Mouse (Mus musculus): ENCODE measurements at regions not wholly inside any gene's neighbourhood (a gene's known extent, or its start where the extent isn't known, plus 50 kb on each side); places are given as distances from the start of the nearest gene placed in this dataset.
"Not testable (repeated sequence)": the region's sequence is repeated elsewhere in the genome, so short reads cannot be mapped to it uniquely, and the experiment has no call there.

DNA sequence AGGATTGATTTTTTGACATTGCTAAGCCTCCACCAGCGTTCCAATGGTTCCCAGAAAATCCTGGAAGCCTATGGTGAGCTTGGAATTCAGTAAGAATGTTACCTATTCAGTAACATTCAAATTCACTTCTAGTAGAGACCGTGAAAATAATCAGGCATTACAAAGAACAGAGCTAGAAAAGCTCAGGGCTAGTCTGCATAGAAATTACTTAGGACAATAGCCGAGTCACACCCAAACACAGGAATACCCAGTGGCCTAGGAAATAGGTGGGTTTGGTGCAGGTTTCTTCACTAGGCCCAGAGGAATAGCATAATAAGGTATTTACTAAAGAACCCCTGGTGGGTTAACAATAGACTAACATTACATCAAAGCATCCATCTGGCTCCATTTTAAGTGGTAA, 177.6 kb upstream of the Meis2 start:
- not testable (repeated sequence) for H3K9ac ChIP-seq (replicated peaks; ENCODE audit: low read depth, low read length); ATAC-seq (ENCODE audit: insufficient number of reproducible peaks, insufficient read depth, low FRiP score, low read depth); H3K27me3 ChIP-seq (ENCODE audit: control insufficient read depth, insufficient read depth, low read length); H3K4me2 ChIP-seq (replicated peaks; ENCODE audit: low read depth, low read length); H3K9me3 ChIP-seq (ENCODE audit: control insufficient read depth, low read depth, low read length); H3K27ac ChIP-seq (ENCODE audit: low read length); H3K4me3 ChIP-seq (ENCODE audit: low read depth, low read length); H3K4me1 ChIP-seq (ENCODE audit: control insufficient read depth, insufficient read depth, low read length); H3K36me3 ChIP-seq (ENCODE audit: control insufficient read depth, insufficient read depth, low read length)
- WGBS, result 69% methylated on average over 3 of the region's 3 CpGs

DNA sequence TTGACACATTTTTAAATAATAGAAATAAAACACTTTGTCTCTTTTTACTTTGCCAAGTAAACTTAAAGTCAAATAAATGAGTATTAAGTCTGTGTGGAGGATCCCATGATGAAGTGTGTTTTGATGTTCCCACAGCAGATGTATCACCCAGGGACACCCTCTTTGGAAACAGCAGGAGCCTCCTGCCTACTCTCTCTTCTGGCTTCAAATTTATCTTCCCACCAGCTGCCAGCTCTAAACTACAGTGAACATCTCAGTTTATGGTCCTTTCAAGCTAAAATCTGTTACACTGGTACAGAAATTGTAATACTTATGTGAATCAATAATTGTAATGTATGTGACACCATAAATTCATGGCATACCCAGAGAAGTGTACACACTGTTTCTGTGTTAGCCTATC, 171.1 kb upstream of the Meis2 start:
- Histone ChIP-seq H3K4me2 (replicated peaks; ENCODE audit: low read depth, low read length) (no peak overlapping the region), H3K27ac (ENCODE audit: low read length) (no peak overlapping the region), H3K27me3 (ENCODE audit: control insufficient read depth, insufficient read depth, low read length) (no peaks in the 10 kb centered on the region), H3K4me1 (ENCODE audit: control insufficient read depth, insufficient read depth, low read length) (no peaks in the 10 kb centered on the region), H3K36me3 (ENCODE audit: control insufficient read depth, insufficient read depth, low read length) (no peaks in the 10 kb centered on the region), H3K9me3 (ENCODE audit: control insufficient read depth, low read depth, low read length) (no peaks in the 10 kb centered on the region), H3K4me3 (ENCODE audit: low read depth, low read length) (no peak overlapping the region), H3K9ac (replicated peaks; ENCODE audit: low read depth, low read length) (no peak overlapping the region)
- no peak for ATAC-seq (ENCODE audit: insufficient number of reproducible peaks, insufficient read depth, low FRiP score, low read depth)

- H3K4me3 ChIP-seq (ENCODE audit: low read depth, low read length), result no peak overlapping the region
- H3K36me3 ChIP-seq (ENCODE audit: control insufficient read depth, insufficient read depth, low read length), result no peaks in the 10 kb centered on the region
- H3K9me3 ChIP-seq (ENCODE audit: control insufficient read depth, low read depth, low read length), result no peaks in the 10 kb centered on the region
- no peak overlapping the region for H3K4me2 ChIP-seq (replicated peaks; ENCODE audit: low read depth, low read length)
- 65% methylated on average over 1 of the region's 1 CpGs for WGBS
- no peak for ATAC-seq (ENCODE audit: insufficient number of reproducible peaks, insufficient read depth, low FRiP score, low read depth)
- H3K9ac ChIP-seq (replicated peaks; ENCODE audit: low read depth, low read length), result no peak overlapping the region
- H3K4me1 ChIP-seq (ENCODE audit: control insufficient read depth, insufficient read depth, low read length), result no peaks in the 10 kb centered on the region
- H3K27ac ChIP-seq (ENCODE audit: low read length), result no peak overlapping the region
- no peaks in the 10 kb centered on the region for H3K27me3 ChIP-seq (ENCODE audit: control insufficient read depth, insufficient read depth, low read length)
Measured at GRCm38 (mm10) chr2:116232793-116233192, 167.2 kb upstream of the Meis2 start.

- ATAC-seq (ENCODE audit: insufficient number of reproducible peaks, insufficient read depth, low FRiP score, low read depth), result no peak
- H3K4me2 ChIP-seq (replicated peaks; ENCODE audit: low read depth, low read length), result no peak overlapping the region
- H3K9me3 ChIP-seq (ENCODE audit: control insufficient read depth, low read depth, low read length), result no peaks in the 10 kb centered on the region
- H3K27ac ChIP-seq (ENCODE audit: low read length), result no peak overlapping the region
- H3K27me3 ChIP-seq (ENCODE audit: control insufficient read depth, insufficient read depth, low read length), result no peaks in the 10 kb centered on the region
- 74% methylated on average over 7 of the region's 7 CpGs for WGBS
- no peak overlapping the region for H3K4me3 ChIP-seq (ENCODE audit: low read depth, low read length)
- H3K9ac ChIP-seq (replicated peaks; ENCODE audit: low read depth, low read length), result no peak overlapping the region
- H3K36me3 ChIP-seq (ENCODE audit: control insufficient read depth, insufficient read depth, low read length), result no peaks in the 10 kb centered on the region
- no peaks in the 10 kb centered on the region for H3K4me1 ChIP-seq (ENCODE audit: control insufficient read depth, insufficient read depth, low read length)
Measured at GRCm38 (mm10) chr2:116216418-116216817, 150.8 kb upstream of the Meis2 start.

GRCm38 (mm10) chr2:116201248-116202223, 135.9 kb upstream of the Meis2 start:
- WGBS, result 51% methylated on average over 14 of the region's 14 CpGs
- Histone ChIP-seq H3K4me1 (ENCODE audit: control insufficient read depth, insufficient read depth, low read length) (0 out of 2 replicates have a peak, but pooled peaks cover 6% of the 10 kb centered on the region), H3K9ac (replicated peaks; ENCODE audit: low read depth, low read length) (no peak overlapping the region), H3K27me3 (ENCODE audit: control insufficient read depth, insufficient read depth, low read length) (no peaks in the 10 kb centered on the region), H3K4me2 (replicated peaks; ENCODE audit: low read depth, low read length) (no peak overlapping the region), H3K36me3 (ENCODE audit: control insufficient read depth, insufficient read depth, low read length) (no peaks in the 10 kb centered on the region), H3K9me3 (ENCODE audit: control insufficient read depth, low read depth, low read length) (no peaks in the 10 kb centered on the region), H3K27ac (ENCODE audit: low read length) (no peak overlapping the region), H3K4me3 (ENCODE audit: low read depth, low read length) (no peak overlapping the region)
- ATAC-seq (ENCODE audit: insufficient number of reproducible peaks, insufficient read depth, low FRiP score, low read depth), result no peak

DNA sequence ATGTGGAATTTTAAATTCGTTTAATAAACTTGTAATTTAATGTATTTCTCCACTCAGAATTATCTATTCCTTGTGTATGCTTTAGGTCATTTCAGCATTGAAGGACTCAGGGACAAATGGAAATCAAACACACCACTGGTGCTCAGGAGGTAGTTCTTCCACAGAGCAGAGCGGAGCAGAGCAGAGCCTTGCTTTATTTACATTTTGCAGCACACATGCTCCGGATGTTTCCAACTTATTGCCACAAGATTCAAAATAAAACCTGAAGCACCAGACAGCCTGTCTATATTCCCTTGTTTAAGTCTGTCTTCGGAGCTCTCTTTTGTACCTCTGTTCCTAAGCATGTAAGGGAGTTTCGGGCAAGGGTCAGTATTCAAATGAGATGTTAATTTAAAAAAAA, 135.2 kb upstream of the Meis2 start:
- Histone ChIP-seq H3K4me1 (ENCODE audit: control insufficient read depth, insufficient read depth, low read length) (0 out of 2 replicates have a peak, but pooled peaks cover 6% of the 10 kb centered on the region), H3K9me3 (ENCODE audit: control insufficient read depth, low read depth, low read length) (no peaks in the 10 kb centered on the region), H3K9ac (replicated peaks; ENCODE audit: low read depth, low read length) (no peak overlapping the region), H3K4me2 (replicated peaks; ENCODE audit: low read depth, low read length) (no peak overlapping the region), H3K27ac (ENCODE audit: low read length) (no peak overlapping the region), H3K36me3 (ENCODE audit: control insufficient read depth, insufficient read depth, low read length) (no peaks in the 10 kb centered on the region), H3K27me3 (ENCODE audit: control insufficient read depth, insufficient read depth, low read length) (no peaks in the 10 kb centered on the region), H3K4me3 (ENCODE audit: low read depth, low read length) (no peak overlapping the region)
- 40% methylated on average over 5 of the region's 5 CpGs for WGBS
- no peak for ATAC-seq (ENCODE audit: insufficient number of reproducible peaks, insufficient read depth, low FRiP score, low read depth)

DNA sequence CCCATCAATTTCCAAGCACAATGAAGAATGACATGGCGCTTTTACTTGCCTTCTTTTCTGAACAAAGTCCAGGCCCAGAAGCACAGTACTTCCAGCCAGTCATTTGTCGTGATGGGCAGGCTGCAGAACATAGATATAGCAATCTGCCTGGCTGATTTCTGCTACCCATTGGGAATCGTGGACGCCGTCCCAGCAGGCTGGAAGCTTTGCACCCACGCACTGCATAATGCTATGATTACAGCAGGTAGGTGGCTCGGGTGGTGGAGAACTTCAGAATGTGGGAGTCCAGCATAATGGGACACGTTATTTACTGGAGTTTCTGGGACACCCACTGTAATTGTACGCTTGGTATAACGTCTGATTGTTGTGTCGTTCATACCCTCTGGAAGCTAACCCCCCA, 116.2 kb upstream of the Meis2 start:
- no peaks in the 10 kb centered on the region for H3K4me1 ChIP-seq (ENCODE audit: control insufficient read depth, insufficient read depth, low read length)
- no peaks in the 10 kb centered on the region for H3K36me3 ChIP-seq (ENCODE audit: control insufficient read depth, insufficient read depth, low read length)
- H3K9ac ChIP-seq (replicated peaks; ENCODE audit: low read depth, low read length), result no peak overlapping the region
- no peak overlapping the region for H3K27ac ChIP-seq (ENCODE audit: low read length)
- 84% methylated on average over 11 of the region's 11 CpGs for WGBS
- ATAC-seq (ENCODE audit: insufficient number of reproducible peaks, insufficient read depth, low FRiP score, low read depth), result no peak
- no peak overlapping the region for H3K4me2 ChIP-seq (replicated peaks; ENCODE audit: low read depth, low read length)
- no peaks in the 10 kb centered on the region for H3K27me3 ChIP-seq (ENCODE audit: control insufficient read depth, insufficient read depth, low read length)
- no peak overlapping the region for H3K4me3 ChIP-seq (ENCODE audit: low read depth, low read length)
- no peaks in the 10 kb centered on the region for H3K9me3 ChIP-seq (ENCODE audit: control insufficient read depth, low read depth, low read length)

DNA sequence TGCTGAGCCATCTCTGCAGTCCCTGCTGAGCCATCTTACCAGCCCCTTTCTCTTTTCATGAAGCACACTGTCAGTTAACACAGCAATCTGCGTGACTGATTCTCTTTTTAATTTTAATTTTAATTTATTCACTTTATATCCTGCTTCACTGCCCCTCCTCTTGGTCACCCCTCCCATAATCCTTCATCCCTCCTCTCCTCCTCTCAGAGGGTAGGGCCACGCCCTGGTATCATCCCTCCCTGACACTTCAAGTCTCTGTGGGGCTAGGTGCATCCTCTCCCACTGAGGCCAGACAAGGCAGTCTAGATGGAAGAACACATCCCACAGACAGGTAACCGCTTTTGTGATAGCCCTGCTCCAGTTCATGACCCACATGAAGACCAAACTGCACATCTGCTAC, 111.5 kb upstream of the Meis2 start:
- no peak overlapping the region for H3K9ac ChIP-seq (replicated peaks; ENCODE audit: low read depth, low read length)
- no peaks in the 10 kb centered on the region for H3K36me3 ChIP-seq (ENCODE audit: control insufficient read depth, insufficient read depth, low read length)
- no peak for ATAC-seq (ENCODE audit: insufficient number of reproducible peaks, insufficient read depth, low FRiP score, low read depth)
- H3K27me3 ChIP-seq (ENCODE audit: control insufficient read depth, insufficient read depth, low read length), result no peaks in the 10 kb centered on the region
- no peak overlapping the region for H3K27ac ChIP-seq (ENCODE audit: low read length)
- no peaks in the 10 kb centered on the region for H3K4me1 ChIP-seq (ENCODE audit: control insufficient read depth, insufficient read depth, low read length)
- WGBS, result 89% methylated on average over 3 of the region's 3 CpGs
- H3K9me3 ChIP-seq (ENCODE audit: control insufficient read depth, low read depth, low read length), result no peaks in the 10 kb centered on the region
- no peak overlapping the region for H3K4me3 ChIP-seq (ENCODE audit: low read depth, low read length)
- no peak overlapping the region for H3K4me2 ChIP-seq (replicated peaks; ENCODE audit: low read depth, low read length)

All from stomach, embryonic 14.5 days (tissue).